Mouse (Mus musculus) right cerebral cortex, adult 2 months (tissue): Measurements from ENCODE around the gene Ace2.
A peak's percentile ranks its signal among the peaks of the same experiment; 100 is the strongest.

Experiments
- DNase-seq, 2 experiments: peaks; one replicate each; pipeline ENCODE4 v3.0.0; 2021 to 2022; ENCODE audit warnings: low spot score in 2 of 2

Gene Ace2

GRCm38 (mm10) chrX:164179746-164180145, 40.6 kb downstream of the Ace2 start:
- DNase-seq = peak; percentile 57 to 64

GRCm38 (mm10) chrX:164183844-164184243, 44.7 kb downstream of the Ace2 start:
- DNase-seq = peak; percentile 31 to 50

- DNase-seq = no peak
These were observed 50.7 kb downstream of the Ace2 start for GRCm38 (mm10) chrX:164189880-164190279.

DNA sequence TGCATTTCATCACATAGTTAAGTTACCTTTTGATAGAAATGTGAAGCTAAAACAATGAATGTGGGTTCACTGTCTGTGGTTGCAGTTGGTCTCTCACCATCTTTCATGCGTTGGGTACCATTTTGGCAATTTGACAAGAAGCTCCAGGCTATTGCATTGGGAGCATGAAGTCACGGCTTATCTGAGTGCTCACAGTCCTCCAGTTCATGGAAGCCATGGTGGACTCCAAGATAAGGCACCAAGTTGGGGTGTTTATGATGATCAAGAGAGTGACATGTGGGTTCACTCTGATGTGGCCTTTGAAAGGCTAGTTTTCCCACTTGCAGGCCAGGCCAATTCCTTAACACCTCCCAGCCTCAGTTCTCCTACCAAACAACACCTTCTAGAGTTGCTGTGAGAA, 58.5 kb downstream of the Ace2 start:
- no peak for DNase-seq

GRCm38 (mm10) chrX:164200547-164200946, 61.4 kb downstream of the Ace2 start:
- DNase-seq = no peak

DNA sequence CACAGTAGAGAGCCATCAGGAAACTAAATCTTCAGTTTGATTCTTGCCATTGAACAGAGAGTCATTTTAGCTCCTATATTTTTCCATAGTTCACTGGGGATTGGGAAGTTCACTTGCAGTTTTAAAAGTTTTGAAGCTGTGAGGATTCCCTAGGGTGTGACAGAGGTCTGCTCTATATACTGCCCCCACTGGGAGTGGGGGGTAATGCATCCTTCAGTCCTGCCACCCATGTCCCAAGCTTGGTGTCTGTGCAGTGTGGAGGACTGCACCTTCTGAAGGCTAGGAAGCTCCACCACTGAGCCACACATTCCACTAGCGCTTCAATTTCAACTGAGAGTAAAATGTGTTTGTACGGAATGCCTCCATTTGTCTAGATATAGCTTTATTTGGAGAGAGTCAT, 82.9 kb downstream of the Ace2 start:
- DNase-seq = no peak

GRCm38 (mm10) chrX:164233380-164233779, 94.2 kb downstream of the Ace2 start:
- no peak for DNase-seq
